Mouse (Mus musculus) embryonic facial prominence, embryonic 12.5 days (tissue): Measurements from ENCODE around the gene Dnajc1. TPM values are rescaled to one million over a fixed set of nuclear protein-coding genes. Genes with fewer than 3 reads are reported as not detected.
A peak's percentile ranks its signal among the peaks of the same experiment; 100 is the strongest.

ENCODE experiments used
- ATAC-seq: fragments of 200-750 bp; cut with Nextera tagmentation; 2 replicates; pipeline ENCODE4 v1.8.0; 2017; ENCODE audit not compliant: insufficient number of reproducible peaks, insufficient read depth, low FRiP score, low TSS enrichment
- H3K27ac ChIP-seq: fragments of 300-500 bp; sonication (generic); 2 replicates; pipeline ENCODE4 v1.5.1; 2016; ENCODE audit warnings: mild to moderate bottlenecking
- H3K27me3 ChIP-seq: fragments of 300-500 bp; sonication (generic); 2 replicates; pipeline ENCODE4 v1.6.1; 2016; ENCODE audit warnings: mild to moderate bottlenecking, moderate library complexity
- H3K36me3 ChIP-seq: fragments of 300-500 bp; sonication (generic); 2 replicates; pipeline ENCODE4 v1.6.1; 2016; ENCODE audit warnings: mild to moderate bottlenecking
- H3K4me1 ChIP-seq: fragments of 300-500 bp; sonication (generic); 2 replicates; pipeline ENCODE4 v1.6.1; 2016
- H3K4me2 ChIP-seq: fragments of 300-500 bp; sonication (generic); replicated peaks from 2 replicates; pipeline ENCODE4 v1.6.1; 2016; ENCODE audit warnings: mild to moderate bottlenecking, moderate library complexity
- H3K4me3 ChIP-seq: fragments of 300-500 bp; sonication (generic); 2 replicates; pipeline ENCODE4 v1.5.1; 2016; ENCODE audit warnings: mild to moderate bottlenecking
- H3K9ac ChIP-seq: fragments of 300-500 bp; sonication (generic); 2 replicates; pipeline ENCODE4 v1.6.1; 2016; ENCODE audit warnings: mild to moderate bottlenecking, moderate library complexity
- H3K9me3 ChIP-seq: fragments of 300-500 bp; sonication (generic); 2 replicates; pipeline ENCODE4 v1.6.1; 2016; ENCODE audit warnings: mild to moderate bottlenecking, moderate library complexity
- WGBS: fragments of 180-500 bp; shearing (Covaris S2); methylation state at CpG from one replicate; pipeline ENCODE4 v1.1.7; 2016; 5-methylcytosine and 5-hydroxymethylcytosine counted together
- polyA plus RNA-seq: library from polyadenylated mRNA; unstranded; fragments of >200 nt; fragmentation: Nextera tagmentation; extraction: Ambion mirVana; gene quantifications from 2 replicates; pipeline ENCODE4 v1.2.1, GENCODE M21; 2016

The Dnajc1 gene
- polyA plus RNA-seq: 39.1 and 39.7 TPM in 2 replicates

GRCm38 (mm10) chr2:18392331-18393021 is at the start of gene Dnajc1:
Gene Dnajc1 (minus strand): TSS chr2:18392830.
- under 1% methylated on average over 68 of the region's 69 CpGs for WGBS
- peak within 1 kb of the TSS; percentile 87 for H3K4me3 ChIP-seq

GRCm38 (mm10) chr2:18441871-18442270 is 49.2 kb upstream of the Dnajc1 start:
- Histone ChIP-seq H3K27ac (no peak overlapping the region), H3K4me2 (no peak overlapping the region), H3K4me3 (no peak overlapping the region), H3K4me1 (peaks cover 10% of the 10 kb centered on the region; the same call in 1 of the 2 replicates), H3K9ac (no peak overlapping the region), H3K36me3 (no peaks in the 10 kb centered on the region), H3K9me3 (no peaks in the 10 kb centered on the region), H3K27me3 (no peaks in the 10 kb centered on the region)
- WGBS: 37% methylated on average over 6 of the region's 6 CpGs
- no peak for ATAC-seq

More at GRCm38 (mm10) chr2:18392331-18393021, at the start of gene Dnajc1:
- H3K27ac ChIP-seq: peak within 1 kb of the TSS; percentile 98
- no peaks in the 10 kb centered on the region for H3K27me3 ChIP-seq
- no peaks in the 10 kb centered on the region for H3K36me3 ChIP-seq
- H3K4me1 ChIP-seq: no peaks in the 10 kb centered on the region; the same call in 1 of the 2 replicates
- peak within 1 kb of the TSS; percentile 72 for H3K4me2 ChIP-seq
- peak; percentile 100 for ATAC-seq
- peak within 1 kb of the TSS; percentile 88 for H3K9ac ChIP-seq
- H3K9me3 ChIP-seq: no peaks in the 10 kb centered on the region

GRCm38 (mm10) chr2:18415242-18415641 is 22.6 kb upstream of the Dnajc1 start:
- no peak overlapping the region for H3K9ac ChIP-seq
- ATAC-seq: no peak
- no peaks in the 10 kb centered on the region for H3K9me3 ChIP-seq
- no peaks in the 10 kb centered on the region for H3K36me3 ChIP-seq
- no peaks in the 10 kb centered on the region for H3K27me3 ChIP-seq
- H3K4me1 ChIP-seq: no peaks in the 10 kb centered on the region
- no peak overlapping the region for H3K4me3 ChIP-seq
- 90% methylated on average over 3 of the region's 3 CpGs for WGBS
- no peak overlapping the region for H3K27ac ChIP-seq
- H3K4me2 ChIP-seq: no peak overlapping the region

GRCm38 (mm10) chr2:18403679-18404078 is 11.0 kb upstream of the Dnajc1 start:
- H3K9ac ChIP-seq: no peak overlapping the region
- H3K27ac ChIP-seq: no peak overlapping the region
- no peaks in the 10 kb centered on the region for H3K36me3 ChIP-seq
- no peak overlapping the region for H3K4me2 ChIP-seq
- H3K9me3 ChIP-seq: no peaks in the 10 kb centered on the region
- 89% methylated on average over 1 of the region's 1 CpGs for WGBS
- no peak for ATAC-seq
- H3K4me1 ChIP-seq: no peaks in the 10 kb centered on the region
- no peaks in the 10 kb centered on the region for H3K27me3 ChIP-seq
- no peak overlapping the region for H3K4me3 ChIP-seq

GRCm38 (mm10) chr2:18401771-18402170 is 9.1 kb upstream of the Dnajc1 start:
- no peaks in the 10 kb centered on the region for H3K9me3 ChIP-seq
- H3K9ac ChIP-seq: no peak overlapping the region
- no peak overlapping the region for H3K4me2 ChIP-seq
- no peaks in the 10 kb centered on the region for H3K27me3 ChIP-seq
- H3K4me3 ChIP-seq: no peak overlapping the region
- 70% methylated on average over 2 of the region's 2 CpGs for WGBS
- no peak for ATAC-seq
- no peaks in the 10 kb centered on the region for H3K4me1 ChIP-seq
- H3K36me3 ChIP-seq: no peaks in the 10 kb centered on the region
- no peak overlapping the region for H3K27ac ChIP-seq

GRCm38 (mm10) chr2:18393022-18393519 is 441 bp upstream of the Dnajc1 start:
- H3K4me2 ChIP-seq: peak overlapping the region; percentile 72
- H3K9me3 ChIP-seq: no peaks in the 10 kb centered on the region
- 61% methylated on average over 2 of the region's 2 CpGs for WGBS
- no peaks in the 10 kb centered on the region for H3K27me3 ChIP-seq
- H3K27ac ChIP-seq: peak overlapping the region; percentile 98
- H3K4me1 ChIP-seq: no peaks in the 10 kb centered on the region; the same call in 1 of the 2 replicates
- peak overlapping the region; percentile 88; the same call in 1 of the 2 replicates for H3K9ac ChIP-seq
- H3K4me3 ChIP-seq: peak overlapping the region; percentile 87
- ATAC-seq: no peak
- H3K36me3 ChIP-seq: no peaks in the 10 kb centered on the region

GRCm38 (mm10) chr2:18391861-18392260 is 769 bp downstream of the Dnajc1 start:
- H3K27me3 ChIP-seq: no peaks in the 10 kb centered on the region
- H3K9me3 ChIP-seq: no peaks in the 10 kb centered on the region
- H3K4me2 ChIP-seq: peak overlapping the region; percentile 72
- H3K4me1 ChIP-seq: no peaks in the 10 kb centered on the region; the same call in 1 of the 2 replicates
- H3K4me3 ChIP-seq: peak overlapping the region; percentile 87
- H3K27ac ChIP-seq: peak overlapping the region; percentile 98
- peak overlapping the region; percentile 88 for H3K9ac ChIP-seq
- ATAC-seq: no peak
- no peaks in the 10 kb centered on the region for H3K36me3 ChIP-seq
- WGBS: 2% methylated on average over 11 of the region's 11 CpGs

- H3K9me3 ChIP-seq: no peaks in the 10 kb centered on the region
- H3K9ac ChIP-seq: no peak overlapping the region
- no peak for ATAC-seq
- H3K4me1 ChIP-seq: no peaks in the 10 kb centered on the region; the same call in 1 of the 2 replicates
- no peak overlapping the region for H3K4me3 ChIP-seq
- no peak overlapping the region for H3K27ac ChIP-seq
- H3K4me2 ChIP-seq: no peak overlapping the region
- WGBS: 90% methylated on average over 1 of the region's 1 CpGs
- H3K36me3 ChIP-seq: no peaks in the 10 kb centered on the region
- no peaks in the 10 kb centered on the region for H3K27me3 ChIP-seq
Measured at GRCm38 (mm10) chr2:18389631-18390030, 3.0 kb downstream of the Dnajc1 start.

GRCm38 (mm10) chr2:18381662-18382061 is 11.0 kb downstream of the Dnajc1 start:
- Histone ChIP-seq H3K27me3 (no peaks in the 10 kb centered on the region), H3K4me2 (no peak overlapping the region), H3K9ac (no peak overlapping the region), H3K27ac (no peak overlapping the region), H3K4me1 (no peaks in the 10 kb centered on the region), H3K4me3 (no peak overlapping the region), H3K36me3 (no peaks in the 10 kb centered on the region), H3K9me3 (no peaks in the 10 kb centered on the region)
- ATAC-seq: no peak

- Histone ChIP-seq H3K27me3 (no peaks in the 10 kb centered on the region), H3K27ac (no peak overlapping the region), H3K9ac (no peak overlapping the region), H3K4me1 (peaks cover 11% of the 10 kb centered on the region; the same call in 1 of the 2 replicates), H3K36me3 (no peaks in the 10 kb centered on the region), H3K4me2 (no peak overlapping the region), H3K4me3 (no peak overlapping the region), H3K9me3 (no peaks in the 10 kb centered on the region)
- ATAC-seq: no peak
- WGBS: 34% methylated on average over 11 of the region's 11 CpGs
Measured at GRCm38 (mm10) chr2:18372400-18373182, 20.0 kb downstream of the Dnajc1 start.

GRCm38 (mm10) chr2:18370794-18371498 is 21.7 kb downstream of the Dnajc1 start:
- WGBS: 28% methylated on average over 4 of the region's 4 CpGs
- Histone ChIP-seq H3K27me3 (no peaks in the 10 kb centered on the region), H3K4me3 (no peak overlapping the region), H3K27ac (no peak overlapping the region), H3K36me3 (no peaks in the 10 kb centered on the region), H3K9me3 (no peaks in the 10 kb centered on the region), H3K4me1 (peaks cover 11% of the 10 kb centered on the region; the same call in 1 of the 2 replicates), H3K4me2 (no peak overlapping the region), H3K9ac (no peak overlapping the region)
- ATAC-seq: no peak
